Mouse (Mus musculus) 3T3-L1 (cell line): ENCODE measurements around the gene Tigd3.

Experiments used
- DNase-seq: peaks from one replicate; pipeline ENCODE4 v3.0.0-alpha.2; 2015; ENCODE audit warnings: low read depth, low spot score

The Tigd3 gene

GRCm38 (mm10) chr19:5847306-5847796 is 46.6 kb downstream of the Tigd3 start:
- DNase-seq, result peak; percentile 78

DNA sequence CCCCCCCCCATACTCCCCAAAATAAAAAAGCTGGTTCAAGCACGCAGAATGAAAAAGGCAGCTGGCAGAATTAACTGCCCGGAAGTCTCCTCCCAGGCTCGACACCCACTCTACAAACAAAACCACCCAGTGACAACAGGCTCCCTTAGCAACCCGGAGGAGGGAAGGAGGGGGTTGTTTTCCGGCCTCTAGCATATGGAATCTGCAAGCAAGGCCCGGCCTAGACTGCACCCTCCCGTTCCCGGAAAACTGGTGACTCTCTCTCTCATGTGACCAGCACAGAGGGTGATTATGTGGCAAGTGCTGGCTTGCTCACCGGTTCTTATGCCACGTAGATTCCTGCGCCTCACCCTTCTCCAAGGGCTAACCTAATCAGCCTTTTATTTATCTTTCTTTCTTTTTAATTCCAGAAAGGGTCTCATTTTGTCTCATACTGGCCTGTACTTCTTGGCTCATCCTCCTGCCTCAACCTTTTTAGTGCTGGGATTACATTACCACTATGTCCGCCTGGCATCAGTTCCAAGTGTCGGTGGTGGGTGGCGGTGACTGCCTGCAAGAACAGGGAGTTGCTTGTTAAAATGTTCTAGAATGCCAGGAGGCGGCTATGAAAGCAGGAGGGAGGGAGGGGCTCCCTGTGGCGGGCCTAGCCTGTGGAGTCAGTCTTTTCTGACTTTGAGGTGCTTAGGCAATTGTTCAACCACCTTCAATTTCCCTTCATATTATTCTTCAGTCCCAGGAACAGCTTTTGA is 47.2 kb downstream of the Tigd3 start:
- DNase-seq, result peak; percentile 99

DNA sequence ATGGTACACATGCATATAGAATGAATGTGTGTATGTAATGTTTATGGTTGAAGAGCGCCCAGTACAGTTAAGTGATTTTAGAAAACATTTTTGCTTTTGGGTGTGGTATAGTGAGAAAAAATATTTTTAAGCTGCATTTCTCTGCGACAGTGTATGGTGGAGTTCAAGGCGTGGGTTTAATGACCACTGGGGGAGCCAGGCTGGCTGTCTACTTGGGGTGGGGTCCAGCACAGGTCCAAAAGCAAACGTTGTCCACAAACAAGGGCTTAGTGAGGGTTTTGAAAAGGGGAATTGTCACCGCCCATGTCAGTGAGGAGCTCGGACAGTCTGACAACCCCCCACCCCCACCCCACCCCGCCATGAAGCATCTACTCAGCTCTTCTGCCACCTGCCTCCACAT is 47.8 kb downstream of the Tigd3 start:
- no peak for DNase-seq

DNA sequence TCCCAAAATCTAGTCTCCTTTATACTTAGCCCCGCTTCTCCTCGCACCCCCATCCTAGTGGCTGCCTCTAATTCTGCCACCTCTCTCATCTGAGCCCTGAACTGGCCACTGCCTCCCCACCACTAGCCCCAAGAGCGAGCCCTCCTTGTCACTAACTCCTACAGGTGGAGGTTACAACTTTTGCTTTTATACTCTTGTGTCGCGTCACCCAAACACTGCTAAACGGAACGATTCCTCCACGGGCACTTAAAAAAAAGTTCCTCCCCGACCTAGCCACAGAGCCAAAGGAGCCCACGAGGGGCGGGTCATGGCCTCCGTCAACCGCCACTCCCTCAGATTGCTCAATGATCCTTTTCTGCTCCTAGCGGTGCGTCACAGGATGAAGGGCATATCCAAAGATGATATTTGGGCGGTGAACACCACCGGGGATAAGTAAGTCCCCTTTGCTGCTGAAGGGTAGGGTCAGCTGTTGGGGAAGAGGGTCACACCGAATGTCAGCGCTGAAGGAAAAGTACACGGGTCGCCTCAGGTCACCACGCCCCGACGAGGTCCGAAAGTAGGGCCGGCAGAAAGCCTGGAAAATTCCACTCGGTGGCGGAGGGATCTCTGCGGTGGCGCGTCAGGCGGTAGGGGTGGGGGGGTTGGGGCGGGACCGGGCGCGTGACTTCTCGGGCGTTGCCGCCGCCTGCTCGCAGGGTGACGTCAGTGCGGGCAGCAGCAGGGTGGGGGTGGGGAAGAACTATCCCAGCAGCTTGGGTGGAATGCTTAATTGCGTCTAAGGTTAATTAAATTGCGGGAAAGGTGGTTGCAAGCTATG is 48.4 kb downstream of the Tigd3 start:
- DNase-seq, result peak; percentile 99

DNA sequence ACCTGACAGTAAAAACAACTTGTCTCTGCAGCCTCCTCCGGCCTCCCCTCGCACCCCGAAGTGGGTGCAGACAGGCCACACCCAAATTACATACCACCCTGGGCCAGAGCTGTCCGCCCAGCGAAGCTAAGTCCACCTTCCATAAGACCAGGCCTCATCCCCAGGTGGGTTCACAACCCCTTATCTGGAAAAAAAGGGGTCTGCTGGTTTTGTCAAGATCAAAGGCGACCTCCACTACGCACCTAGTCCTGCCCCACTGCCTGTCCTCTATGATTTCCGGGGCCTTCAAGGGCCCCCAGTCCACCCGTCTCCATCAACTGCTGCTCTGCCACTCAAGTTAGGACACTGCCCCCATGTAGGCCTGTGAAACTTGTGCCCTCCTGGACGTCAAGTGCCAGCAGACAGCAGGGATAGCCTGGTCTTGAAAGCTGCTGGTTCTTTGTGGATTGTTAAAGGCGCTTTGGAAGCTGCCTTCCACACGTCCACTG is 49.1 kb downstream of the Tigd3 start:
- DNase-seq, result no peak

DNA sequence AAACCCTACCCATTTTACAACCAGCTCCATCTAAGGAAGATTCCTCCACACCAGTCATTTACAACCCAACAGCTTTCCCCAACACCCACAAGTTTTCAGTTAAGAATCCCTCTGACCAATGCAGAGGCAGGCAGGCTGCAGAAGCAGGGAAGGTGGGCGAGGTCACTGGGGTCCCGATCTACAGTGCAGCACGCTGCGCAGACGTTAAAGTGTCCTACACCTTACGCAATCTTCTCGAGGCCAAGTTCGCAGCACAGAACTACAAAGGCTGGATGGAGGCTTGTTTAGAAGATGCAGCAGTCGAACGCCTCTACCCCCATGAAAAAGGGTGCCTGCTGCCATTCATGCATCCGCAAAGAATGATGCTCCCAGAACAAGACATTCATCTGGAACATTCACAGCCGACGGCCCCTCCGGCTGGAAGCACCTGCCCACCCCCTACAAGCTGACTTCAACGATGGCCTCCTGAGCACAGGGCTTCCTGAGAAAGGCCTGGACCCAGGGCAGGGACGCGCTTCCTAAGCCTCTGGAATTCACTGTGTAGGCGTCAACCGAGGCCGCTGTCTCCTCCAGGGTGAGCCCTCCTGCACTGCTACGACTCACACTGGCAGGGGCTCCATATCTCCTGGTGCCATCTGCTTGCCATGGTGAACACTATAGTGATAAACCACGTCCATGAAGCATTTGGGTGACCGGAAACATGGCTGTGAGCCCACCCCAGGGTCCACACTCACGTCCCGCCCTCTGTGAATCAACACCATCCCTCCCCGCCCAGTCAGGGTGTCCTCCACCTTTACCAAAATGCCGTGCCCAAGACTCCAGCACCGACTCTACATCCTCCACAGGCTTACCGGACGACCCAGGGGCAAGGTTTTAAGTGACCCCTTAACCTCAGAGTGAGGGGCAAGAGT is 49.9 kb downstream of the Tigd3 start:
- peak; percentile 65 for DNase-seq

DNA sequence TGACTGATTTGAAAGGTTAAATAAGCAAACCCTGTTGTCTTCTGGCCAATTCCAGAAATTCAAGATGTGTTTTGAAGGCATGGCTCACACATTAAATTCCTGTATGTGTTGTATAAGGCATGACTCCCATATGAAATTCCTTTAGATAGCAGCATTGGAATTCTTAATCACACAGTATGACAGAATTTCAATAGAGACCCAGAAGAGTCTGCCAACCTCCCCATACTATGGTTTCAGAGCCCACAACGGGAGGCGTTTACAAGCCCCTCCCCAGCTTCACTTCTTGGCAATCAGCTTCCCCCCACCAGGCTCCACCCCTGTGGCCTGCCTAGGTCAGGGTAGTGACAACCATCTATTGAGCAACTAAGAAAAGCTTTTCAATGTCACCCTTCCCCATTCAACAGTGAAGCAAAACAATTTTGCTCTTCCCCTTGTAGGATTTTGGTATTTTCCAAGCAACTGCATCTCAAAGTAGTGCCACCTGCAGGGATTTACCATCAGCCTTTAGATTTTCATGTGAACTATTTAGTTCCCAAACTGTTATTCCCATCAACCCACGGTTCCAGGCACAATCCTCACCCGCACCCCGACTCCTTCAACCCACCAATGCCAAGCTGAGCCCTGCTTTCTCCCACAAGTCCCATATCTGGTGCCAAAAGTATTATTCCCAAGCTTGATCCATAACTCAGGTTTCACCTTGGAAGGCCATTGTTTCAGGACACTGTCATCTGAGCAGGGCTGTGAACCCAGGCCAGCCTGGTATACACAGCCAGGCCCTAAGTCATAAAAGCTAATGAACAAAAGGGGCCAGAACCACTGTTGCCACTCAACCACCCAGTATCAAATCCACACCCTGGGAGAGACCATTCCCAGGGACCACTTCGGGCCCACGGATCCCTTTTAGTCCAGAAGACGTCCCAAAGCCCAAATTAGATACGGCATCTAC is 50.9 kb downstream of the Tigd3 start:
- DNase-seq, result peak; percentile 87

GRCm38 (mm10) chr19:5841999-5842784 is 51.8 kb downstream of the Tigd3 start:
- peak; percentile 83 for DNase-seq

- DNase-seq, result peak; percentile 90
These were observed 52.5 kb downstream of the Tigd3 start for GRCm38 (mm10) chr19:5841389-5841946.
